Mouse (Mus musculus): ENCODE results near the gene Lce6a. TPM values are rescaled to one million over a fixed set of nuclear protein-coding genes. Genes with fewer than 3 reads are reported as not detected.

Gene Lce6a
- polyA plus RNA-seq, 1 experiment from 2014 or later, result not detected

DNA sequence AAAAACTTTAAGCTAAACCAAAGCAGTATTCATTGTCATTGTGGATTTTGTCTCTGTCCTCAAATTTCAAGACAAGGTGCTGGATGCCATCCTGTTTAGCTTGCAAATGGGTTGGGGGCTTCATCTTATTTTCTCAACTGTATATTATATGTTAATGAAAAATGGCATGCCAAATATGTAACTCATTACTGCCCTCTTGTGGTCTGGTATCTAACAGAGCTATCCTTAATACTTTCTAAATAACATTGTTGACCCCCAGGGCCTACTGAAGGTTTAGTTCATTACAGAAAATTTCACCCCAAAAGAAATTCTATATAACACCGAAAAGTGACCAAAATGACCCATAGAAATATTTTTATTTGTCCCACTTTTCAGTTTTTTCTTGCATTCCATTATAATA lies 19.3 kb downstream of the Lce6a start:
- H3K9me3 ChIP-seq (ENCODE audit: control insufficient read depth, low read length), result no peaks in the 10 kb centered on the region
- no peak overlapping the region for H3K4me2 ChIP-seq (ENCODE audit: low read depth, low read length)
- no peaks in the 10 kb centered on the region for H3K27me3 ChIP-seq (ENCODE audit: control insufficient read depth, insufficient read depth, low read length)
- H3K4me3 ChIP-seq (ENCODE audit: low read depth, low read length), result no peak overlapping the region
- WGBS, result 38% methylated on average over 1 of the region's 1 CpGs
- H3K36me3 ChIP-seq (ENCODE audit: control insufficient read depth, insufficient read depth, low read length), result no peaks in the 10 kb centered on the region
- ATAC-seq (ENCODE audit: low read depth), result no peak
- H3K4me1 ChIP-seq (ENCODE audit: control insufficient read depth, insufficient read depth, low read length), result no peaks in the 10 kb centered on the region
- H3K27ac ChIP-seq (ENCODE audit: low read depth, low read length), result no peak overlapping the region
- no peak overlapping the region for H3K9ac ChIP-seq (replicated peaks; ENCODE audit: low read depth, low read length)

DNA sequence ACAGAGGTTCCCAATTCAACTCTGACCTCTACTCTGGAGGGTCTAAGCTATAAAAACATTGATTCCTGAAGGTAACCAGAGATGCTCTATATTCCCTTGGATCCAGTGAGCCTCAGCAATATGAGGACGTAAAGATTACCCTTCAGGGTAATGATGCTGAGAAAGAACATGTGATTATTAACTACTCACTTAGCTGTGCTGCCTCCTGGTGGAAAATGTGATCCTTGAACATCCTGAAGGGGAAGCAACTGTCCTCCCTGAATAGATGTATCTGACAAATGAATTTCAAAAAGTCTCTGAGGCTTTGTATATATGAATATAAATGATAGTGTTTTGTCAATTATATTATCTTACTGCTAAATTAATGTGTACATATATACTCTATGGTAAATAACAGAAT lies 21.0 kb downstream of the Lce6a start:
- Histone ChIP-seq H3K27me3 (ENCODE audit: control insufficient read depth, insufficient read depth, low read length) (no peaks in the 10 kb centered on the region), H3K9ac (replicated peaks; ENCODE audit: low read depth, low read length) (no peak overlapping the region), H3K4me1 (ENCODE audit: control insufficient read depth, insufficient read depth, low read length) (no peaks in the 10 kb centered on the region), H3K9me3 (ENCODE audit: control insufficient read depth, low read length) (no peaks in the 10 kb centered on the region), H3K4me3 (ENCODE audit: low read depth, low read length) (no peak overlapping the region), H3K36me3 (ENCODE audit: control insufficient read depth, insufficient read depth, low read length) (no peaks in the 10 kb centered on the region), H3K4me2 (ENCODE audit: low read depth, low read length) (no peak overlapping the region), H3K27ac (ENCODE audit: low read depth, low read length) (no peak overlapping the region)
- 53% methylated on average over 1 of the region's 1 CpGs for whole genome bisulfite sequencing
- no peak for ATAC-seq (ENCODE audit: low read depth)

DNA sequence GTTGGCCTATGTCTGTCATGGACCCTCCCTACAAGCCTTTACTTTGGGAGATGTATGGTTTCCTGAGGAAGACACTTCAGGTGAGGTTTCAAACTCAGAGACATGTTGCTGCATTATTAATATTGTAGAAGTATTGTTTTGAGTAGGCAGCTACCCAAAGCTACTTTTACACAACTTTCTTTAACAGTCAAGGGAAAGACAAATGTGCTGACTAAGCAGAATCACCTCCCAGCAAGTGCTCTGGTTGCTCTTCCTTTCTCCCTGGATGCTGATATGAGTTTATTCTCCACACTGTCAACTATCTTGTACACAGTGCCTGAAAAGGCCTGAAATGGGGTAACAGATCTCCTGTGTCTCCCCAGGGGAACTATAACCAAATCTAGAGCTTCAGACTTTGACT lies 21.5 kb downstream of the Lce6a start:
- H3K4me2 ChIP-seq (ENCODE audit: low read depth, low read length), result no peak overlapping the region
- H3K36me3 ChIP-seq (ENCODE audit: control insufficient read depth, insufficient read depth, low read length), result no peaks in the 10 kb centered on the region
- no peak overlapping the region for H3K27ac ChIP-seq (ENCODE audit: low read depth, low read length)
- no peak overlapping the region for H3K9ac ChIP-seq (replicated peaks; ENCODE audit: low read depth, low read length)
- no peaks in the 10 kb centered on the region for H3K9me3 ChIP-seq (ENCODE audit: control insufficient read depth, low read length)
- H3K4me3 ChIP-seq (ENCODE audit: low read depth, low read length), result no peak overlapping the region
- H3K4me1 ChIP-seq (ENCODE audit: control insufficient read depth, insufficient read depth, low read length), result no peaks in the 10 kb centered on the region
- H3K27me3 ChIP-seq (ENCODE audit: control insufficient read depth, insufficient read depth, low read length), result no peaks in the 10 kb centered on the region
- ATAC-seq (ENCODE audit: low read depth), result no peak

DNA sequence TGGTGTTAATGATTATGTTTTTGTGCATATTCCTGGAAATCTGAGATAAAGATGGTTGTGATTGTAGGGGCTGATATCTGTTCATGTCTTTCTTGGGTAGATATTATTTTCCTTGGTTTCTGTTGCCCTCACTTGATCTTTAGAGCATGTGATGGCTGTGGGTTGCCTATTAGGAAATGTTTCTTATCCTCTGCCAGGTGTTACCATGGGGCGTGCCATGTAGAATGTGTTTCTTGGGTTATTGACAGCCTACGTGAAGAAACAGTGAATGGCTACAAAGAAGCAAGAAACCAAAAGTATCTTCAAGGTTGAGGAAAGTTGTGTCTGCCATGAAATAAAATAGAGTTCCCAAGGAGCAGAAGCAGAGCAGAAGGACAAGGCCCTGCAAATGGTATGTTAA lies 23.0 kb downstream of the Lce6a start:
- H3K9me3 ChIP-seq (ENCODE audit: control insufficient read depth, low read length), result no peaks in the 10 kb centered on the region
- H3K4me1 ChIP-seq (ENCODE audit: control insufficient read depth, insufficient read depth, low read length), result no peaks in the 10 kb centered on the region
- no peak overlapping the region for H3K4me3 ChIP-seq (ENCODE audit: low read depth, low read length)
- no peak for ATAC-seq (ENCODE audit: low read depth)
- H3K27me3 ChIP-seq (ENCODE audit: control insufficient read depth, insufficient read depth, low read length), result no peaks in the 10 kb centered on the region
- no peak overlapping the region for H3K4me2 ChIP-seq (ENCODE audit: low read depth, low read length)
- no peak overlapping the region for H3K9ac ChIP-seq (replicated peaks; ENCODE audit: low read depth, low read length)
- no peak overlapping the region for H3K27ac ChIP-seq (ENCODE audit: low read depth, low read length)
- H3K36me3 ChIP-seq (ENCODE audit: control insufficient read depth, insufficient read depth, low read length), result no peaks in the 10 kb centered on the region
- 88% methylated on average over 2 of the region's 2 CpGs for WGBS

DNA sequence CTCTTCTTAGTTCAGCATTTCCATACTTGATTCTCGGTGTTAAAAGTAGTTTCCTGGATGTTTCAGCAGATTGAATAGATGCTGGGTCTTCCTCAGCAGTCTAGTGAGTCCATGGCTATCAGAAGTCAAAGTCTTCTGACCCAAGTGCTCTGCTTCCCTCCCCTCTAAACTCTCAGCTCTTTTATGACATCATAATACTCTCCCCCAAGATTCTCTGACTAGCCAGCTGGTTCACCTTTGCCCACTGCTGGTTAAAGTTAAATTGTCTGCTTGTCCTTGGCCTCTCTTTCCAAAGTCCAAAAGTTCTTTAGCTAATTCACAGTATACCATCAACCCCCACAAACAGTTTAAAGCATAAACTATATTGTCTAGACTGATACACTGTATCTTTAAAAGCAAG lies 32.6 kb downstream of the Lce6a start, which contains the start of gene Smcp:
TSS of gene Smcp (minus strand) at position 140 of the 400 bp plus-strand sequence.
- no peak within 1 kb of the TSS for H3K9ac ChIP-seq (replicated peaks; ENCODE audit: low read depth, low read length)
- no peaks in the 10 kb centered on the region for H3K36me3 ChIP-seq (ENCODE audit: control insufficient read depth, insufficient read depth, low read length)
- 79% methylated on average over 1 of the region's 1 CpGs for WGBS
- H3K4me3 ChIP-seq (ENCODE audit: low read depth, low read length), result no peak within 1 kb of the TSS
- no peaks in the 10 kb centered on the region for H3K9me3 ChIP-seq (ENCODE audit: control insufficient read depth, low read length)
- no peaks in the 10 kb centered on the region for H3K27me3 ChIP-seq (ENCODE audit: control insufficient read depth, insufficient read depth, low read length)
- no peak for ATAC-seq (ENCODE audit: low read depth)
- H3K27ac ChIP-seq (ENCODE audit: low read depth, low read length), result no peak within 1 kb of the TSS
- no peak within 1 kb of the TSS for H3K4me2 ChIP-seq (ENCODE audit: low read depth, low read length)
- no peaks in the 10 kb centered on the region for H3K4me1 ChIP-seq (ENCODE audit: control insufficient read depth, insufficient read depth, low read length)

DNA sequence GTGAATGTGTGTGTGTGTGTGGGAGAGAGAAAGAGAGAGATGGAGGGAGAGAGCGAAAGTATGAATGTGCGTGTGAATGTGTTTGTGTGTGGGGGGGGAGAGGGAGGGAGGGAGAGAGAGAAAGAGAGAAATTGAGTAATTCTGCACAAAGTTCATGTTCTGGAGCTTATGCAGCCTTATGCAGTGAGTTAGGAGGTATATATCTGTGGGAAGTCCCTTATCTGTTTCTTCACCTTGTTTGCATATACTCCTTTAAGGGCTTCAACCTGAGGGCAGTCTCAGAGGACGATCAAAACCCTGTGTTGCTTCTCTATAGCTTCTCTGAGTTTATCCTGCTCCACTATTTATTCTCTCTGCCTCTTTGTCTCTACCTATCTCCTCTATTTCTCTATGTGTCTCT lies 34.3 kb downstream of the Lce6a start:
- Histone ChIP-seq H3K9ac (replicated peaks; ENCODE audit: low read depth, low read length) (no peak overlapping the region), H3K9me3 (ENCODE audit: control insufficient read depth, low read length) (no peaks in the 10 kb centered on the region), H3K4me3 (ENCODE audit: low read depth, low read length) (no peak overlapping the region), H3K36me3 (ENCODE audit: control insufficient read depth, insufficient read depth, low read length) (no peaks in the 10 kb centered on the region), H3K4me1 (ENCODE audit: control insufficient read depth, insufficient read depth, low read length) (no peaks in the 10 kb centered on the region), H3K27ac (ENCODE audit: low read depth, low read length) (no peak overlapping the region), H3K27me3 (ENCODE audit: control insufficient read depth, insufficient read depth, low read length) (no peaks in the 10 kb centered on the region), H3K4me2 (ENCODE audit: low read depth, low read length) (no peak overlapping the region)
- WGBS, result 85% methylated on average over 3 of the region's 3 CpGs
- no peak for ATAC-seq (ENCODE audit: low read depth)

DNA sequence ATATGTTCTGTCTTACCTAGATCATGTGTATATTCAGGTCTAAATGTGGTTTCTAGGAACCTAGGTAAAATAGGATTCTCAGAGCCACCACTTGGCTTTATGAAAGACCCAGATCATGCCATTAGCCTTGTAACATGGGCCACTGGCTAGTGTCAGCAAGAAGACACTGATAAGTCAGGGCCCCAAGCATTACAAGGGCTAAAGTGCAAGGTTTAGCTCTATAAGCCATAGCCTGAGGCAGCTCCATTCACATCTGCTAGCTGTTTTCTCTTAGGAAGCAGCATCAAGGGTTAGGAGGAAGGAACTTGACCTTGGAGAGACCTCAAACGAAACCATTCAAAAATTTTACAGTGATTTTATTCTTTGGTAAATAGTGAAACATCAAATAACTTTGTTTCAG lies 36.4 kb downstream of the Lce6a start:
- Histone ChIP-seq H3K9ac (replicated peaks; ENCODE audit: low read depth, low read length) (no peak overlapping the region), H3K27ac (ENCODE audit: low read depth, low read length) (no peak overlapping the region), H3K27me3 (ENCODE audit: control insufficient read depth, insufficient read depth, low read length) (no peaks in the 10 kb centered on the region), H3K4me2 (ENCODE audit: low read depth, low read length) (no peak overlapping the region), H3K4me1 (ENCODE audit: control insufficient read depth, insufficient read depth, low read length) (no peaks in the 10 kb centered on the region), H3K9me3 (ENCODE audit: control insufficient read depth, low read length) (no peaks in the 10 kb centered on the region), H3K36me3 (ENCODE audit: control insufficient read depth, insufficient read depth, low read length) (no peaks in the 10 kb centered on the region), H3K4me3 (ENCODE audit: low read depth, low read length) (no peak overlapping the region)
- no peak for ATAC-seq (ENCODE audit: low read depth)
- WGBS, result 60% methylated on average over 1 of the region's 1 CpGs

DNA sequence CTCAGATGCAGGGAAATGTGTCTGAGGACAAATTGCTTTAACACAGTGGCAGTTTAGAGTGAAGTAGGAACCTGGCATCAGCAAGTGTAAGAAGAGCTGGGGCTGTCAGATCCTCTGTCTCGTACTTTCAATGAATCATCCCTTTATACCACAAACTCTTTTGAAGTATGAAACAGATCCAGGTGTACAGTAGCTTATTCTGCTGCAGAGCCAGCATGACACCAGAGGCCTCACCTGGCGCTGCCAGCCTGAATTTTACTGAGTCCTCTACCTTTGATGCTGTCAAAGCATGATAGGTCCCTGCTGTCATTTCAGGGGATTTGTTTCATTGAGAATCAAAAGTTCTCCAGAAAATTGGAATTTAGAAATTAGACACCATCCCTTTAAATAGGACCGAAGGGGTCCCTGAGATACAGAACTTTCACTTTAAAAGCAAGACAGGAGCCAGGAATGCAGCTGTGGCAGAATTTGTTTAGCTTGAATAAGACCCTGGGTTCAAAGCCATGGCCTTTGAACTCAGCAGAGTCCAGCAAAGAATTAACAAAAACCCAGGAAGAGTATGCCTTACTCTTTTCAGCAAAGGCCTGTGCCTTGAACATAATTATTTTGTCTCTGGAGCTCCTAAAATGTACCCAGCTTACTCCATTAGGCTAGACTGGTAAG lies 38.2 kb downstream of the Lce6a start:
- H3K4me2 ChIP-seq (ENCODE audit: low read depth, low read length), result no peak overlapping the region
- H3K4me3 ChIP-seq (ENCODE audit: low read depth, low read length), result no peak overlapping the region
- no peak for ATAC-seq (ENCODE audit: low read depth)
- no peaks in the 10 kb centered on the region for H3K9me3 ChIP-seq (ENCODE audit: control insufficient read depth, low read length)
- H3K4me1 ChIP-seq (ENCODE audit: control insufficient read depth, insufficient read depth, low read length), result no peaks in the 10 kb centered on the region
- no peak overlapping the region for H3K9ac ChIP-seq (replicated peaks; ENCODE audit: low read depth, low read length)
- no peak overlapping the region for H3K27ac ChIP-seq (ENCODE audit: low read depth, low read length)
- H3K36me3 ChIP-seq (ENCODE audit: control insufficient read depth, insufficient read depth, low read length), result no peaks in the 10 kb centered on the region
- 70% methylated on average over 3 of the region's 3 CpGs for WGBS
- no peaks in the 10 kb centered on the region for H3K27me3 ChIP-seq (ENCODE audit: control insufficient read depth, insufficient read depth, low read length)

DNA sequence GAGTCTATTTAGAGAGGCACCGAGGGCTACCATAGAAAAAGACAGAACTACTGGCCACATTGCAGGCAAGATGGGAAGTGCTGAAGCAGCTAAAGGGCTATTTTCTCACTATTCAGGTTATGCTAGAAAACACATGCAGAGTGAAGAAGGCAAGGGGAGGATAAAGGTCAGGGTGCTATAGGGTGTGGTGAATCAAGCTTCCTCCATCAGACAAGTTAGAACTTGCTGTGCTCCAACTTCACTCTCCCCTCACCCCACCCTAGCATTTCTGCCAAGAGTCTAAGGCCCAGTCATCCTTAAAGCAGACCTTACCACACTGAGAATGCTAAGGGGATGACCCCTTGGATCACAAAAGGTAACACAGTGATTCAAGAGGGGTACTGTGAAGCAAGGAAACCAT lies 42.0 kb downstream of the Lce6a start:
- H3K27ac ChIP-seq (ENCODE audit: low read depth, low read length), result no peak overlapping the region
- WGBS, result 81% methylated on average over 1 of the region's 1 CpGs
- H3K9ac ChIP-seq (replicated peaks; ENCODE audit: low read depth, low read length), result no peak overlapping the region
- no peaks in the 10 kb centered on the region for H3K9me3 ChIP-seq (ENCODE audit: control insufficient read depth, low read length)
- H3K4me3 ChIP-seq (ENCODE audit: low read depth, low read length), result no peak overlapping the region
- H3K4me1 ChIP-seq (ENCODE audit: control insufficient read depth, insufficient read depth, low read length), result no peaks in the 10 kb centered on the region
- H3K4me2 ChIP-seq (ENCODE audit: low read depth, low read length), result no peak overlapping the region
- H3K36me3 ChIP-seq (ENCODE audit: control insufficient read depth, insufficient read depth, low read length), result no peaks in the 10 kb centered on the region
- no peaks in the 10 kb centered on the region for H3K27me3 ChIP-seq (ENCODE audit: control insufficient read depth, insufficient read depth, low read length)
- no peak for ATAC-seq (ENCODE audit: low read depth)

Measured in neural tube, embryonic 14.5 days (tissue).